Comparison of ENCODE assay signal across 9 mouse cellular contexts in the genomic region with DNA sequence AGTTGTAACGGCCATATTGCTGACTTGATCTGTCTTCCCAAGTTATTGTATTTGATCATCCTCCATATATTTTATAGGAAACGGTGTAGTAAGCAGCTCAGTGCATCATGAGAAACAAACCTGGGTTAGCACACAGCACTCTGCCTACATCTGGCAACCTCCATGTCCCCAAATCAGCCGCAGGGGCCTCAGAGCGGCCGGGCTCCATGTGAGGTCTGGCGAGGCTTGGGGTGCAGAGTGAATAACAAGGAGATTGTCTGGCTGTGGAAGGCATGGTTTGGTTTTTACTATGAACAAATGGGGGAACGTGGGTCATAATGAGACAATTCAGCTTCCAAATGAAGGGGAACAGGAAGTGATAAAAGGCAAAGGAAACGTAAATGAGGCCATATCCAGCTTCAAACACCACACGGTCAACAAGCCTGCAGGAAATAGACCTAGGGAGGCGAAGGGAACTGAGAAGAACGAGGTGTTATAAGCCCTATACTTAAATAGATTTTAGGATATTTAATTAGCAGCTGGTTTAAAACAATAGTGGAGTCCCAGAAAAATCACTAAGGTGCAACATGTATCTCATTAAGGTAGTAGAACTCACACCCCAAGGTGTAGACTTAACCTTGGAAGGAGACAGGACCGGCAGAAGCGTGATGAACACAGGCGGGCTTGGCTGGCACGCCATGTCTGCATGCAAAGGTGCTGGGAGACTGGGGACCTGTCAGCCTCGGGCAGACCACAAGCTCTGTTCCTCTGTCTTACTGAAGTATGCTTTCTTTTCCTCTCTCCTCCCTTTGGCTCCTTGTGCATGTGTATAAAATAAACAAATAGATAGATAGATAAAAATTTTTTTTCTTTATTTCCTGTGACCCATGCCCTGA. TPM values are rescaled to one million over a fixed set of nuclear protein-coding genes. Genes with fewer than 3 reads are reported as not detected.
A peak's percentile ranks its signal among the peaks of the same experiment; 100 is the strongest.
DNase-seq lines count a peak whose midpoint lies in the region; ATAC-seq lines count a peak whose summit lies in the region.
"Had no signal": no experiment of that assay in that cellular context is flagged by ENCODE, and none has a peak within 500 bp of the region (broad histone marks: within the 10 kb centered on the region; RNA-seq: fewer than 3 reads in every experiment).

No protein-coding gene starts in this region.

- no peaks in the 10 kb centered on the region for H3K36me3 ChIP-seq in neural tube, embryonic 11.5 days (ENCODE audit: control insufficient read depth, insufficient read depth, low read length)
- H3K36me3 ChIP-seq in forebrain, embryonic 14.5 days (ENCODE audit: control insufficient read depth, insufficient read depth, low read length): no peaks in the 10 kb centered on the region
- H3K36me3 ChIP-seq in liver, embryonic 12.5 days: no peaks in the 10 kb centered on the region
- H3K36me3 ChIP-seq in stomach, embryonic 15.5 days: no peaks in the 10 kb centered on the region

- peak overlapping the region; percentile 63 for H3K4me2 ChIP-seq in neural tube, embryonic 11.5 days (ENCODE audit: low read depth)
- peak overlapping the region; percentile 66 for H3K4me2 ChIP-seq in forebrain, embryonic 14.5 days (ENCODE audit: low read length)
- H3K4me2 ChIP-seq in liver, embryonic 12.5 days: peak overlapping the region; percentile 74
- peak overlapping the region; percentile 74 for H3K4me2 ChIP-seq in stomach, embryonic 15.5 days

- ATAC-seq in neural tube, embryonic 11.5 days (ENCODE audit: insufficient read depth, low FRiP score, low TSS enrichment): no peak
- no peak for ATAC-seq in forebrain, embryonic 14.5 days
- no peak for ATAC-seq in liver, embryonic 12.5 days
- ATAC-seq in stomach, embryonic 15.5 days (ENCODE audit: insufficient read depth, low FRiP score, low read depth): no peak

- WGBS in neural tube, embryonic 11.5 days: 22% methylated on average over 16 of the region's 16 CpGs
- WGBS in forebrain, embryonic 14.5 days: 23% methylated on average over 16 of the region's 16 CpGs
- 23% methylated on average over 16 of the region's 16 CpGs for WGBS in liver, embryonic 12.5 days (ENCODE audit: insufficient replicate concordance)
- WGBS in stomach, embryonic 15.5 days: 33% methylated on average over 16 of the region's 16 CpGs

- 0 out of 2 replicates have a peak overlapping the region, but pooled peaks have one; percentile 29 for H3K4me3 ChIP-seq in neural tube, embryonic 11.5 days (ENCODE audit: low read depth, low read length)
- peak overlapping the region; percentile 32 for H3K4me3 ChIP-seq in forebrain, embryonic 14.5 days (ENCODE audit: low read depth, low read length)
- H3K4me3 ChIP-seq in liver, embryonic 12.5 days: peak overlapping the region; percentile 49
- H3K4me3 ChIP-seq in stomach, embryonic 15.5 days (replicated peaks): peak overlapping the region; percentile 39
- H3K4me3 ChIP-seq: myocyte had no signal

- no peak overlapping the region for H3K27ac ChIP-seq in neural tube, embryonic 11.5 days (ENCODE audit: low read depth, low read length)
- H3K27ac ChIP-seq in forebrain, embryonic 14.5 days (ENCODE audit: low read depth, low read length): no peak overlapping the region
- H3K27ac ChIP-seq in liver, embryonic 12.5 days: no peak overlapping the region
- H3K27ac ChIP-seq in stomach, embryonic 15.5 days: no peak overlapping the region

- no peaks in the 10 kb centered on the region for H3K9me3 ChIP-seq in neural tube, embryonic 11.5 days (ENCODE audit: control insufficient read depth, low read length)
- no peaks in the 10 kb centered on the region for H3K9me3 ChIP-seq in forebrain, embryonic 14.5 days (replicated peaks; ENCODE audit: control insufficient read depth, low read length)
- no peaks in the 10 kb centered on the region for H3K9me3 ChIP-seq in liver, embryonic 12.5 days (replicated peaks)
- no peaks in the 10 kb centered on the region for H3K9me3 ChIP-seq in stomach, embryonic 15.5 days

- no peaks in the 10 kb centered on the region for H3K27me3 ChIP-seq in neural tube, embryonic 11.5 days (ENCODE audit: control insufficient read depth, insufficient read depth, low read length)
- no peaks in the 10 kb centered on the region for H3K27me3 ChIP-seq in forebrain, embryonic 14.5 days (replicated peaks; ENCODE audit: control insufficient read depth, insufficient read depth, low read length)
- peaks cover 31% of the 10 kb centered on the region for H3K27me3 ChIP-seq in liver, embryonic 12.5 days (replicated peaks)
- no peaks in the 10 kb centered on the region for H3K27me3 ChIP-seq in stomach, embryonic 15.5 days (replicated peaks)

- no peak overlapping the region for H3K9ac ChIP-seq in neural tube, embryonic 11.5 days (ENCODE audit: low read length)
- peak overlapping the region; percentile 51; the same call in 1 of the 2 replicates for H3K9ac ChIP-seq in forebrain, embryonic 14.5 days (ENCODE audit: low read length)
- peak overlapping the region; percentile 66 for H3K9ac ChIP-seq in liver, embryonic 12.5 days
- H3K9ac ChIP-seq in stomach, embryonic 15.5 days: no peak overlapping the region

- no peak for DNase-seq in neural tube, embryonic 11.5 days (ENCODE audit: low spot score)
- DNase-seq in neural tube, embryonic 10.5 days (ENCODE audit: extremely low spot score, low spot score): no peak
- no peak for DNase-seq in forebrain, embryonic 14.5 days (ENCODE audit: low spot score)
- no peak for DNase-seq in left cerebral cortex, adult 11 months (ENCODE audit: low spot score)
- no peak for DNase-seq in cerebellum, adult 11 months
- no peak for DNase-seq in spleen, adult 18-20 months

- no peaks in the 10 kb centered on the region for H3K4me1 ChIP-seq in neural tube, embryonic 11.5 days (ENCODE audit: control insufficient read depth, insufficient read depth, low read length)
- H3K4me1 ChIP-seq in forebrain, embryonic 14.5 days (ENCODE audit: control insufficient read depth, insufficient read depth, low read length): peaks cover 3% of the 10 kb centered on the region; the same call in 1 of the 2 replicates
- peaks cover 44% of the 10 kb centered on the region for H3K4me1 ChIP-seq in liver, embryonic 12.5 days
- H3K4me1 ChIP-seq in stomach, embryonic 15.5 days: peaks cover 4% of the 10 kb centered on the region; the same call in 1 of the 2 replicates

RNA-seq across cellular contexts. Expression of a gene that starts 11.1 kb away (rescaled TPM):
- 0.61 and 1.0 TPM in 2 replicates for polyA plus RNA-seq in neural tube, embryonic 11.5 days (2014; fragmentation: Nextera tagmentation; extraction: Ambion mirVana)
- polyA plus RNA-seq in forebrain, embryonic 14.5 days (2014; fragmentation: Nextera tagmentation; extraction: Ambion mirVana): 0.61 and 1.5 TPM in 2 replicates
- polyA plus RNA-seq in liver, embryonic 12.5 days (2016; fragmentation: Nextera tagmentation; extraction: Ambion mirVana): 0.92 and 1.0 TPM in 2 replicates
- 0.49 and 0.72 TPM in 2 replicates for polyA plus RNA-seq in stomach, embryonic 15.5 days (2015; fragmentation: Nextera tagmentation; extraction: Ambion mirVana)

RNA-seq across cellular contexts. Expression of a gene that starts 11.6 kb away (rescaled TPM):
- polyA plus RNA-seq in neural tube, embryonic 11.5 days (2014; fragmentation: Nextera tagmentation; extraction: Ambion mirVana): 0.30 and 0.40 TPM in 2 replicates
- 0.12 and 0.18 TPM in 2 replicates for polyA plus RNA-seq in forebrain, embryonic 14.5 days (2014; fragmentation: Nextera tagmentation; extraction: Ambion mirVana)
- polyA plus RNA-seq in liver, embryonic 12.5 days (2016; fragmentation: Nextera tagmentation; extraction: Ambion mirVana): 0.07 TPM in 1 of 2 replicates, not detected in the other
- polyA plus RNA-seq in stomach, embryonic 15.5 days (2015; fragmentation: Nextera tagmentation; extraction: Ambion mirVana): 13.3 and 16.7 TPM in 2 replicates

RNA-seq across cellular contexts. Expression of a gene that starts 14.9 kb away (rescaled TPM):
- 81.5 and 88.1 TPM in 2 replicates for polyA plus RNA-seq in neural tube, embryonic 11.5 days (2014; fragmentation: Nextera tagmentation; extraction: Ambion mirVana)
- polyA plus RNA-seq in forebrain, embryonic 14.5 days (2014; fragmentation: Nextera tagmentation; extraction: Ambion mirVana): 97.3 and 108 TPM in 2 replicates
- 196 and 207 TPM in 2 replicates for polyA plus RNA-seq in liver, embryonic 12.5 days (2016; fragmentation: Nextera tagmentation; extraction: Ambion mirVana)
- 166 and 190 TPM in 2 replicates for polyA plus RNA-seq in stomach, embryonic 15.5 days (2015; fragmentation: Nextera tagmentation; extraction: Ambion mirVana)

RNA-seq across cellular contexts. Expression of a gene that starts 34.3 kb away (rescaled TPM):
- polyA plus RNA-seq in neural tube, embryonic 11.5 days (2014; fragmentation: Nextera tagmentation; extraction: Ambion mirVana): 0.94 and 1.3 TPM in 2 replicates
- 0.86 and 1.2 TPM in 2 replicates for polyA plus RNA-seq in forebrain, embryonic 14.5 days (2014; fragmentation: Nextera tagmentation; extraction: Ambion mirVana)
- polyA plus RNA-seq in liver, embryonic 12.5 days (2016; fragmentation: Nextera tagmentation; extraction: Ambion mirVana): 1.2 and 1.3 TPM in 2 replicates
- 1.2 and 1.5 TPM in 2 replicates for polyA plus RNA-seq in stomach, embryonic 15.5 days (2015; fragmentation: Nextera tagmentation; extraction: Ambion mirVana)

RNA-seq across cellular contexts. Expression of a gene that starts 34.9 kb away (rescaled TPM):
- 150 and 154 TPM in 2 replicates for polyA plus RNA-seq in neural tube, embryonic 11.5 days (2014; fragmentation: Nextera tagmentation; extraction: Ambion mirVana)
- 65.3 and 76.5 TPM in 2 replicates for polyA plus RNA-seq in forebrain, embryonic 14.5 days (2014; fragmentation: Nextera tagmentation; extraction: Ambion mirVana)
- polyA plus RNA-seq in liver, embryonic 12.5 days (2016; fragmentation: Nextera tagmentation; extraction: Ambion mirVana): 95.0 and 97.3 TPM in 2 replicates
- polyA plus RNA-seq in stomach, embryonic 15.5 days (2015; fragmentation: Nextera tagmentation; extraction: Ambion mirVana): 83.7 and 93.7 TPM in 2 replicates

Comparison
In these comparisons a context has a peak if more than half of its experiments do, and no peak if none do; other contexts are left out.
1. H3K9ac ChIP-seq: peak in forebrain, embryonic 14.5 days (single experiment) and liver, embryonic 12.5 days (single experiment); none in neural tube, embryonic 11.5 days (single experiment) and stomach, embryonic 15.5 days (single experiment).
2. RNA of a gene that starts 11.6 kb away (polyA plus RNA-seq): 13.3 to 16.7 TPM in stomach, embryonic 15.5 days; 0.30 to 0.40 TPM in neural tube, embryonic 11.5 days, 0.12 to 0.18 TPM in forebrain, embryonic 14.5 days and 0.07 TPM in liver, embryonic 12.5 days; every median in the first group is over 10 times any median in the second.
3. Peak in every context shown above with its lines, with median percentiles within 50 percentile points of each other: H3K4me2 ChIP-seq and H3K4me3 ChIP-seq.